ENCODE assay signal across 10 mouse cellular contexts in genomic region chr15:84365675-84366381, GRCm38 (mm10). TPM values are rescaled to one million over a fixed set of nuclear protein-coding genes. Genes with fewer than 3 reads are reported as not detected.
DNase-seq lines count a peak whose midpoint lies in the region; ATAC-seq and TF ChIP-seq lines count a peak whose summit lies in the region.
"Had no signal": no experiment of that assay in that cellular context is flagged by ENCODE, and none has a peak within 500 bp of the region (broad histone marks: within the 10 kb centered on the region; RNA-seq: fewer than 3 reads in every experiment).

No protein-coding gene starts in this region.

- H3K36me3 ChIP-seq in forebrain, embryonic 13.5 days (ENCODE audit: poor library complexity, severe bottlenecking): no peaks in the 10 kb centered on the region
- H3K36me3 ChIP-seq in forebrain, postnatal 0 days (ENCODE audit: insufficient read depth): no peaks in the 10 kb centered on the region

- no peak for ATAC-seq in forebrain, embryonic 13.5 days
- ATAC-seq in forebrain, postnatal 0 days: no peak

- TF ChIP-seq CTCF in forebrain, postnatal 0 days (IDR thresholded peaks at IDR 0.05; ENCODE audit: low read depth): no peak
- TF ChIP-seq CTCF in embryonic fibroblast, embryonic 13.5 days (IDR thresholded peaks at IDR 0.05; ENCODE audit: borderline replicate concordance, insufficient read depth, low read length): no peak

- no peaks in the 10 kb centered on the region for H3K27me3 ChIP-seq in forebrain, embryonic 13.5 days
- no peaks in the 10 kb centered on the region for H3K27me3 ChIP-seq in forebrain, postnatal 0 days (ENCODE audit: insufficient read depth, low read length)

- H3K9ac ChIP-seq in forebrain, embryonic 13.5 days: no peak overlapping the region
- no peak overlapping the region for H3K9ac ChIP-seq in forebrain, postnatal 0 days
- H3K9ac ChIP-seq: liver, embryonic 14.5 days had no signal

- H3K4me2 ChIP-seq in forebrain, embryonic 13.5 days: no peak overlapping the region
- H3K4me2 ChIP-seq in forebrain, postnatal 0 days (ENCODE audit: low read depth): no peak overlapping the region

- no peak for TF ChIP-seq POLR2A in embryonic fibroblast, embryonic 13.5 days (IDR thresholded peaks at IDR 0.05; ENCODE audit: low read depth, low read length)

- DNase-seq in forebrain, postnatal 0 days: no peak
- peak; percentile 30 to 42 for DNase-seq in kidney, postnatal 4 days
- DNase-seq in kidney, adult 11 months: no peak
- peak; percentile 90 for DNase-seq in MN1 (ENCODE audit: low spot score)
- DNase-seq in left cerebral cortex, adult 11 months (ENCODE audit: low spot score): no peak
- DNase-seq in layer of hippocampus, adult 18-20 months (ENCODE audit: low spot score in 2 of 2): no peak
- DNase-seq: spleen, adult 18-20 months had no signal

- WGBS in forebrain, embryonic 13.5 days: 75% methylated on average over 17 of the region's 17 CpGs
- WGBS in forebrain, postnatal 0 days: 71% methylated on average over 17 of the region's 17 CpGs

- peaks cover 8% of the 10 kb centered on the region for H3K4me1 ChIP-seq in forebrain, embryonic 13.5 days
- H3K4me1 ChIP-seq in forebrain, postnatal 0 days (ENCODE audit: insufficient read depth): 0 out of 2 replicates have a peak, but pooled peaks cover 3% of the 10 kb centered on the region
- 0 out of 2 replicates have a peak, but pooled peaks cover 2% of the 10 kb centered on the region for H3K4me1 ChIP-seq in embryonic fibroblast, embryonic 13.5 days (ENCODE audit: control insufficient read depth, insufficient read depth, low read length)

- no peaks in the 10 kb centered on the region; the same call in 1 of the 2 replicates for H3K9me3 ChIP-seq in forebrain, embryonic 13.5 days (replicated peaks)
- no peaks in the 10 kb centered on the region for H3K9me3 ChIP-seq in forebrain, postnatal 0 days (ENCODE audit: low read length)

- peak overlapping the region; percentile 25; the same call in 1 of the 2 replicates for H3K27ac ChIP-seq in forebrain, embryonic 13.5 days
- H3K27ac ChIP-seq in forebrain, postnatal 0 days (ENCODE audit: low read depth, low read length): no peak overlapping the region
- H3K27ac ChIP-seq in embryonic fibroblast, embryonic 13.5 days (ENCODE audit: insufficient read depth, low read length): peak overlapping the region; percentile 51
- H3K27ac ChIP-seq: liver, embryonic 14.5 days had no signal

- H3K4me3 ChIP-seq in forebrain, embryonic 13.5 days: no peak overlapping the region
- H3K4me3 ChIP-seq in forebrain, postnatal 0 days (ENCODE audit: low read depth, low read length): no peak overlapping the region
- H3K4me3 ChIP-seq in embryonic fibroblast, embryonic 13.5 days (ENCODE audit: insufficient read depth, low read length): no peak overlapping the region

RNA-seq across cellular contexts. Expression of gene Parvg, which starts 42.0 kb away (rescaled TPM):
- 0.64 and 0.66 TPM in 2 replicates for polyA plus RNA-seq in forebrain, embryonic 13.5 days (2015; fragmentation: Nextera tagmentation; extraction: Ambion mirVana)
- total RNA-seq in forebrain, postnatal 0 days (2014; rRNA removed): 1.6 and 2.1 TPM in 2 replicates
- polyA plus RNA-seq in forebrain, postnatal 0 days (2015; fragmentation: Nextera tagmentation; extraction: Ambion mirVana): 1.6 and 1.7 TPM in 2 replicates
- 0.39 TPM in 1 of 2 replicates, not detected in the other for polyA plus RNA-seq in embryonic fibroblast, embryonic 13.5 days (2011; ENCODE audit: insufficient read length, low read depth, missing spikeins)
- 10 to 100 TPM; 23.9 TPM for total RNA-seq in layer of hippocampus, adult 18-20 months (2021)

Comparison
In these comparisons a context has a peak if more than half of its experiments do, and no peak if none do; other contexts are left out.
1. DNase-seq: peak in kidney, postnatal 4 days (2 of 2) and MN1 (single experiment); none in forebrain, postnatal 0 days (single experiment), kidney, adult 11 months (single experiment), left cerebral cortex, adult 11 months (single experiment) and layer of hippocampus, adult 18-20 months (0 of 2).